Mouse (Mus musculus): ENCODE measurements around the gene Ccdc12.

Ccdc12 gene

GRCm38 (mm10) chr9:110656249-110657221, at the start of gene Ccdc12:
TSS of gene Ccdc12 (plus strand) at chr9:110656503.
- peak; percentile 96 to 97 for DNase-seq (ENCODE audit: low spot score in 2 of 2)

DNA sequence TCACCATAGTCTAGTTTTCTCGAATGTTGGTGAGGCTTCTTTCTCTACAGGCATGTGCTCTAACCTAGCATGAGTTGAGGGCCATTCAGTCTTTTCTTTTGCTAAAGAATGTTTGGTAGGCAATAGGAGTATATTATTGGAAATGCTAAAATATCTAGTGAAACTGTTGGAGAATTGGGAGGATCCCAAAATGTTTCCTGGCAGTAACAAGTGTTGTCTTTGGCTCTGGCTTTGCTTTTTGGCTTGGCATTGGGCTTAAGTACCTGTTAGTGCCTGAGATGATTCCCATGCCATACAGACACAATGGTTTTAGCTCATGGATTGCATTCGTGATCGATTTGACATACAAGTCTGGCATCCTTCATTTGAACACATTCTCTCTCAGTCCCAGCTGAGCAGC, 44.8 kb upstream of the Ccdc12 start:
- DNase-seq (ENCODE audit: low spot score in 2 of 2) = no peak

- no peak for DNase-seq (ENCODE audit: low spot score in 2 of 2)
These were observed 39.2 kb upstream of the Ccdc12 start for GRCm38 (mm10) chr9:110617081-110617480.

GRCm38 (mm10) chr9:110620180-110620579, 36.1 kb upstream of the Ccdc12 start:
- DNase-seq (ENCODE audit: low spot score in 2 of 2) = peak in 1 of 2 experiments; percentile 34

GRCm38 (mm10) chr9:110620685-110621084, 35.6 kb upstream of the Ccdc12 start:
- DNase-seq (ENCODE audit: low spot score in 2 of 2) = no peak

- peak in 1 of 2 experiments; percentile 18 for DNase-seq (ENCODE audit: low spot score in 2 of 2)
These were observed 33.6 kb upstream of the Ccdc12 start for GRCm38 (mm10) chr9:110622621-110623219.

DNA sequence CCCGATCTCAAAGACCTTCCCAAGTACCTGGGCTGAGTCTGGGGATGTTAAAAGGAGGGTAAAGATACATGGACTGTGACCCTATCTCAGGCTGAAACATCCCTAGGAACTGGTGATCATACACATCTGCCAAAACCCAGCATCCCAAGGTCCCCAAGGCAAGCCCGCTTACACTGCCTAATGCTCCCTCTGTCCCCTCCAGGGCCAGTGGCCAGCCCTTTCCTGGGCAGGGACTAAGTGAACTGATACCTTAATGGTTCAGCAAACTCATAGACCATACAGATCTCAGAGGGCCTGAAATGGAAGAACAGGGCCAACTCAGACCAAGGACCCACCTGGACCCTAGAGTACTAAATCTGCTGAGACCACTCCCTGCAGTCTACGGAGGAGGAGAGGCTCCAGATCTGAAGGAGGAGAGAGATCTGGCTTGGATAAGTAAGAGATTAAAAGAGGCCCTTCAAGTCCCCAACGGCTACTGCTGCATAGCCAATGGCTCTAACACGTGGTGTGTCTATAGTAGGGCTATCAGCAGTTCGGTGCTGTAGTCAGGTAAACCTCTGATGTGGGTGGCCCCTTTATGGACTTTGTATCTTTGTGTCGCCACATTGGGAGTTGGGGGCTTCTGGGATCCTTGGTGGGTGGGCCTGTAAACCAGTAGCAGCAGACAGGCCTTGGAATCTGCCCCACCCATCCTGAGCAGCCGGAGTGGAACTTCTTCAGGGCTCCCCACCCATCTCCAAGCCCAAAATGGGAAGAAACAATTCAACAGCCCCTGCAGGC, 32.7 kb upstream of the Ccdc12 start:
- DNase-seq (ENCODE audit: low spot score in 2 of 2) = peak in 1 of 2 experiments; percentile 24

DNA sequence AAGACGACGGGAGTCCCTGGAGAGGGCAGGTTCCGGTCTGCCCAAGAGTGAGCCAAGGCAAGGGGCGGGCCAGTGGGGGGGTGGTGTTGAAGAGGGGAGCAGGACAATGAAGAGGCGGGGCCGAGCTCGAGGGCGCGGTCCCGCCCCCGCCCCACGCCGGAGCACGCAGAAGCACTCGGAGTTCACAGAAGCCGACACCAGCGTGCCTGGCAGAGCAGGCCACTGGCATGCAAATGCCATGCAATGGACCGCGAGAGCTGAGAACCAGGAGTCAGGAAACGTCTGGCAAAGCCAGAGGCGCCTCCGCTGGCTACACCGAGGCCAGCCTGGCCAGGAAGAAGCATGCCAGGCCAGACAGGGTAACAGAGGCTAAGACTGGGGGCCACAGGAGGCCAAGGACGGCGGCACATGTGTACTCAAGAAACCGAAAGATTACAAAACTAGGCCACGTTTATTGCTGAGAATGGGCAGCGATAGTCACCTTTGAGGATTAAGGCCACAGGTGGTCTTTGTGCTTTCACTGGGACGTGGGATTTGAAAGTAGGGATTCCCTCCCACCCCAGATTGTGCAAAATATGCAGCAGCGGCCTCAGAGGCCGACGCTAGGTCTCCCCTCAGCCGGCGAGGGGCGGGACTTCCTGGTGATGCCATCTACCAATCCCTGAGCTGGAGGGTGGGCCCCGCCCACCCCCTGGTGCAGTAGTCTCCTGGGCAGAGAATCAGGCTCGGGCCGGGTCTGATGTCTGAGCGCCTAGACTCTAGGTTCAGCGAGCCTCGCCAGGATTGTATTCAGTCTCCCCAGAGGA, 31.7 kb upstream of the Ccdc12 start, which contains the start of gene Nradd:
TSS of gene Nradd (minus strand) at position 92 of the 806 bp plus-strand sequence.
- DNase-seq (ENCODE audit: low spot score in 2 of 2) = peak; percentile 93 to 94

DNA sequence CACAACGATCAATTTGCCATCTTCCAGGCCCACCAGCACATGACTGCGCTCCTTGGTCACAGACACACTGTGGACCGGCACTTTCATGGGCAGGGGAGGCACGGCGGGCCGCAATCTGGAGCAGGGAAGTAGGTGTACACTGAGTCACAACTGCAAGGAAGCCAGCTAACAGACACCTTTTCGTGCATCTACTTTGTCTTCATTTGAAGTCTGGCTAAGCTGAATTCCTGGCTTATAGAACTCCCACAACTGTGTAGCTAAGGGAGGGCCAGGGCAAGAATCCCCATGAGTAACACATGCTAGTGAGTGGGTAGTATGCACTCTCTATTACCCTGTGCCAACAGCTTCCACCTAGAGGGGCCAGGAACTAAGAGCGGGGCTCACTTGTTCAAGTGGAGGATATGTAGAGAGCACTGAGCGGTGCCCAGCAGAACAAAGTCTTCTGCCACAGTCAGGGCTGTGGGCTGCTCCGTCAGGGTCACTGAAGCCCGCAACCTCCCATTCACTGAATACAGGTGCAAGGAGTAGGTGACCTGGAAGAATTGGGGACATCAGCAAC, 30.9 kb upstream of the Ccdc12 start:
- DNase-seq (ENCODE audit: low spot score in 2 of 2) = no peak

DNA sequence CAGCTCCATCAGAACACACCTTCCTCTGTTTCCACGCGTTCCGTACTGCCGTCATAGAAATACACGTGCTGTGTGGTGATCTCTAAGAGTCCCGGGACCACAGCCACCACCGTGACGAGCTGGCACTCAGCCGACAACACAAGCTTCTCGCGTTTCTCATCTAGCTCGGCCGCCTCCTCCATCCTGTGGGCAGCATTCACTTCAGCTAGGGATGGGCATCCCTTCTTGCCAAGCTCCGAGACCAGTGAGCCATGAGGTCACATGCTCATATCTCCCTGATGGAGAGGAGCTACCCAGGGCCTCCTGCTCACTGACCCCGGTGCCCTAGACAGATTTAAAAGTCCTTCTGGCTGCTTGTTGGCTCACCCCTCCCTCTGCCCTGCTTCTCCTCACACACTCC, 26.1 kb upstream of the Ccdc12 start:
- no peak for DNase-seq (ENCODE audit: low spot score in 2 of 2)

GRCm38 (mm10) chr9:110631191-110631590, 25.1 kb upstream of the Ccdc12 start:
- peak in 1 of 2 experiments; percentile 69 for DNase-seq (ENCODE audit: low spot score in 2 of 2)

DNA sequence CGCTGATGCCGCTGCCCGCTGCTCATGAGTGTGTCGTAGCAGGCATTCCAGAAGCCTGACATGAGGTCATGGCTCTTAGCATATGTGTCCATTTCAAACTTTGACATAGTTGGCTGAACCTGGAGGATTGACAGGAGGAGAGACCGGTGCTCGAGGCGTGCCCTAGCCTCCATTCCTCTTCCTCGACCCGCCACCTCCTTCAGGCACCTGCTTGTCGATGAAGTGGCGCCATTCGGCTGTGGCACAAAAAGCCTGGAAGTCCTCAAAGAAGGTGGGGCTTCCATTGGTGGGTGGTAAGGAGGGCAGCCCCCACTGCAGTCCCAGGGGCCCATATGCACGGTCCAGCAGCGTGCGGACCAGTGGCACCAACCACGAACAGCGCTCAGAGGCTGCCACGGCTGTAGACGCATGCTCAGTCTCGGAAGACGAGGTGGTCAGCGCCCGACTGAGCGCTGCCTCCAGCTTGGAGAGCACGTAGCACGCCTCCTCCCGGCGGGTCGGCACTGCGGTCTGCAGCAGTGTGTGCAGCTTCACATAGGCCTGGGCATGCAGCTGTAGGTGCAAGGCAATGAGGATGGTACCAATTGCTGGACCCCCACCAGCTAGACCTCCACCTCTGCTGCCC, 24.5 kb upstream of the Ccdc12 start:
- no peak for DNase-seq (ENCODE audit: low spot score in 2 of 2)

DNA sequence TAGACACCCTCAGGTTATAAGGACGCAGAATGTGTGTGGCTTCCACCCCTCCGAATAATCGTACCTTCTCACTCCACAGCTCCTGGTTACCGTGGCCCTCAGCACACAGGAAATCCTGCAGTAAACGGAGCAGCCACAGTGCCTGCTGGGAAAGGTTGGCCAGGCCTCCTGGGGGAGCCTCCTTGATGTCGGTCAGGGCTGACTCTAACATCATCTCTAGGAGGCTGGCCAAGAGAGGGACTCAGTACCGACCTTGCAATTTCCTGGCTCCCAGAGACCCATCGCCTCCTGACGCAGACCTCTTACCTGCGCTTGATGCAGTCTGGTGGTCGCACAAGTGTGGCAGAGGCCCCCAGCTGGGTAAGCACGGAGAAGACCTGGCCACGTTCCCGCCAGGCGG, 23.6 kb upstream of the Ccdc12 start:
- DNase-seq (ENCODE audit: low spot score in 2 of 2) = no peak

GRCm38 (mm10) chr9:110633882-110634281, 22.4 kb upstream of the Ccdc12 start:
- peak; percentile 60 to 61 for DNase-seq (ENCODE audit: low spot score in 2 of 2)

DNA sequence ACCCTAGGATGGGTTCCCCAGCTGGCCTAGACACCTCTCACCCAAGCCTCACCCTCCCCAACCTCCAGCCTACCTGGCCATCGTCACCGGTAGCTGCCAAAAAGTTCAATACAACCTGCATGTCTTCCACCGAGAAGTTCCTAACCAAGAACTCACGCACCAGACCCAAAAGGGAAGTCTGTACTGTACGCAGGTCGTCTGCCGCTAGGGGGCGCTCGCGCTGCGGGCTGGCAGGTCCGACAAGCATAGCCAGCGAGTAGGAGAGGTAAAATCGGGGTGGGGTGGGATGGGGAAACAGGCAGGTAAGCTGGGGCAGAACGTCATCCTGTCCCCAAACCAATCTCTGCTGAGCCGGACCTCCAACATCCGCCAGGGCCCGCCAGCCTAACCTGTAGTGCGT, 21.1 kb upstream of the Ccdc12 start:
- peak; percentile 75 to 90 for DNase-seq (ENCODE audit: low spot score in 2 of 2)

DNA sequence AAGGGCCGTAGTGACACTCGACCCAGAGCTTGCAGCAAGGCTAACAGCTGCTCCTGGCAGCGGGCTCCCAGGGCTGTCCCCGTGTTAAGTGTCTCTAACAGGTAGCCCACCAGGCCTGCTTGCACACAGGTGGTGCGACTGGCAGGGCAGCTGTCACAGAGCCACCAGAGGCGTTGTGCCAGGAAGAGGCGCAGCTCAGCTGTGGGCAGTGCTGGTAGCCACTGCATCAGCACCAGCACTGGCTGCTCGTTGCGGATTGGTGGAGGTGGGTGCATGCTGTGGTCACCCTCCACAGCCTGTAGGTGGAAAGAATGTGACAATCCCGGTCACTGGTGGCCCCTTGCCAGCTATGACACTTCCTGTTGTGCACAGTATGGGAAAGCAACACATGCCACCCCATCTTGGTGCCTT, 17.7 kb upstream of the Ccdc12 start:
- DNase-seq (ENCODE audit: low spot score in 2 of 2) = no peak

DNA sequence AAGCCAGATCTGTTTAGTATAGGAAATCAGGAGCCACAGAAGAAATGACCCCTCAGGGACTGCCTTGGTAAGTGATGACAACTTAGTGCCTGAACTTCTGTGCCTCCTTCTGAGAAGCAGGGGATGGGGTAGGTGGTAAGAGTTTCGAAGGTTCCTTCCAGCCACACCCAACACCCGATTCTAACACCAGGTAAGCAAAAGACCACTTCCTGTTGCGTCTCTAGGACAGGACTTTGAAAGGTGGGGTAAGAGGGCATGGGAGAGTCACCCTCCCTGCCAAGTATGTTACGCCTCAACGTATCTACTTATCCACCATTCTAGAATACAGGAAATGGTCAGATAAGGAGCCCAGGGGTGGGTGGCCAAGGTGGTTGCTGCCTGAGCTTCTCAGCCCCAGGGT, 15.3 kb upstream of the Ccdc12 start:
- DNase-seq (ENCODE audit: low spot score in 2 of 2) = no peak

GRCm38 (mm10) chr9:110642812-110643524, 13.3 kb upstream of the Ccdc12 start:
- no peak for DNase-seq (ENCODE audit: low spot score in 2 of 2)

DNA sequence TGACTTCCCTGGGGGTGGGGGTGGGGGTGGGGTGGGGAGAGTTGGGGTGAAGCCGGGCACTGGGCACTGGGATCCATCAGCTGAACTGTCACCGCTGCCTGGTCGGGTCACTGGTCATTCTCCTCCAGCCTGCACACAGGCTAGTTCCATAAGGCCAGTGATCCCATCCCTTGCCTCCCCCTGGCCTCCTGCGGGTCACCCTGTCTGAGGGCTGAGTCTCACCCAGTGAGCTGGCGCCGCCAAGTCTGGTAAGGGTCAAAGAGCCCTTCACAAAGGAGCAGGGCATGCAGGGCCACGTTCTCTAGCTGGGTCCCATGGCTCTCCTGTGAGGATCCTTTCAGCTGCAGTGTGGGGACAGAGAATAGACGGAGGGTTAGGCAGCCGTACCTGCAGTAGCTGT, 12.5 kb upstream of the Ccdc12 start:
- no peak for DNase-seq (ENCODE audit: low spot score in 2 of 2)

GRCm38 (mm10) chr9:110644295-110644694, 12.0 kb upstream of the Ccdc12 start:
- DNase-seq (ENCODE audit: low spot score in 2 of 2) = no peak
